Mouse (Mus musculus) bone marrow macrophage, adult 2 months (primary cell): ENCODE data around the gene Suco. TPM values are rescaled to one million over a fixed set of nuclear protein-coding genes. Genes with fewer than 3 reads are reported as not detected.

Experiments used
- H3K27ac ChIP-seq: 2 replicates; pipeline ENCODE4 v1.5.1; 2012; ENCODE audit warnings: low read depth, low read length; ENCODE audit not compliant: insufficient read depth
- H3K4me1 ChIP-seq: 2 replicates; pipeline ENCODE4 v1.6.1; 2012; ENCODE audit warnings: low read length; ENCODE audit not compliant: control insufficient read depth, insufficient read depth
- H3K4me3 ChIP-seq: 2 replicates; pipeline ENCODE4 v1.5.1; 2012; ENCODE audit warnings: mild to moderate bottlenecking, low read length, moderate library complexity; ENCODE audit not compliant: insufficient read depth
- CTCF ChIP-seq: IDR thresholded peaks from 2 replicates; pipeline ENCODE4 v1.5.1; 2012; ENCODE audit warnings: low read depth, mild to moderate bottlenecking, low read length, moderate library complexity
- POLR2A ChIP-seq: IDR thresholded peaks from 2 replicates; pipeline ENCODE4 v1.6.1; 2012; ENCODE audit warnings: mild to moderate bottlenecking, low read depth, low read length, borderline replicate concordance
- polyA plus RNA-seq: library from polyadenylated mRNA; stranded (reverse); fragments of >200 nt; gene quantifications from 2 replicates; pipeline ENCODE4 v1.2.4, GENCODE M21; 2012; ENCODE audit not compliant: missing spikeins, insufficient read depth, insufficient read length

Gene Suco
- polyA plus RNA-seq, 1 experiment: 20.1 TPM

DNA sequence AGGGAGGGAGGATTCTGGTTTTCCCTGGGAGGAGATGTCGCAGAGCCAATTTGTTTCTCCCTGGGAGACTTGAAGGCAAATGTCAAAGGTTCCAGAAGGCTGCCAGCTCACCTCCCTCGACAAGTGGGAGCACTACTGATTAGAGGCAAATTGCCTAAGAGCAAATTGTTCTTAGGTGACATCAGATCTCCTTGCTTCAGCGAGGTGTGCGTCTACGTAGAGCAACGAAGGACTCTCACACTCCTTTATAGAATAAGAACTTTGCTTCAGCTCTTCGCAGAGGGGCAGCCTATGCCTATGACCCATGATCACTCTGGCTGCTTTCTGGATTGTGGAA is 37.1 kb upstream of the Suco start:
- Histone ChIP-seq H3K4me3 (no peak overlapping the region), H3K4me1 (no peaks in the 10 kb centered on the region), H3K27ac (no peak overlapping the region)
- TF ChIP-seq POLR2A: no peak
- no peak for TF ChIP-seq CTCF

DNA sequence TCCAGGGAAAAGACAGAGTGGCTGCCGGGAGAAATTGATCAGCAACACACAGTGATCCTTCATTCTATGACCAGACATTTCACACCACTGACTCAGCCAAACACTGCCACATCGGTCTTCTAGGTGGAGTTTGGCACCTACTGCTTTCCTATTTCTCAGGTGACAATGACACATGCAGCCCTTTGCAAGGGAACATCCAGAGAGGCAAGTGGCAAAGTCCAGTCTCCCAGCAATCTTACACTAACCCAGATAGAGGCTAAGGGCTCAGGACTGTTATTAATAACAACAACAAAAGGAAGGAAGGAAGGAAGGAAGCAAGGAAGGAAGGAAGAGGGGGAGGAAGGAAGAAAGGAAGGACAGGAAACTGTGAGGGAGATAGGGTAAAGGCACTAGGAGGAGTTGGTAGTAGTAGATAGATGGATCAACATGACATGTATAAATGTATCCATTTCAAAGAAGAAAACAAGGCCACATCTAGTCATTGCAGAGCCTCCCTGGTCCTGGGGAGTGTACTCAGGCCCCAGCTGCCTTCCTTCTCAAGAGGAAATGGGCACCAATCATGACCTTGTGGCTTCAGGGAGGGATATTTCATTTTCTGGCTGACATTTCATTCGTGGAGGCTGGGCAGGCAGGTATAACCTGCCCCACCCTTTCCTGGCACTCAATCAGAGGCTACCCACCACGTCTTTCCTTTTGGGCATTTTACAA is 36.6 kb upstream of the Suco start:
- no peak for TF ChIP-seq CTCF
- no peak for TF ChIP-seq POLR2A
- H3K4me1 ChIP-seq: no peaks in the 10 kb centered on the region
- H3K4me3 ChIP-seq: no peak overlapping the region
- H3K27ac ChIP-seq: no peak overlapping the region

DNA sequence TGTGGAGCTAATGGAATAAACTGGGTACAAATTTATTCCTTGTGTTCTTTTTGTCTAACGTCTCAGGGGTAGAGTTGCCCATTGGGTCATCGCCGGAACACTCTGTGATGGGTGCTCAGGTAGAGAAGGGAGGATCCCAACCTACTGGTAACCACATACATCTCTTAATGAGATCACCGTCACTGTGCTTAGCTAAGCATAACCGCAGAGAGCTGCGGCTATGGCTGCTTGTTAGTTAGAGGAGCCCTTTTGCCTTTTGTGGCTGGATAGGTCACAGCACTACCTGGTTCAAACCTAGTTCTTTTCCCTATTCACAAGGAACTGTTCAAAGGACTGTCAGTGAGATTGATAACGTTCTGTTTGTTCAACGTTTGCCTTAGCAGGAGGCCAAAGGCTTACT is 32.6 kb upstream of the Suco start:
- H3K4me3 ChIP-seq: no peak overlapping the region
- H3K4me1 ChIP-seq: no peaks in the 10 kb centered on the region
- H3K27ac ChIP-seq: no peak overlapping the region
- TF ChIP-seq POLR2A (no peak), CTCF (no peak)

DNA sequence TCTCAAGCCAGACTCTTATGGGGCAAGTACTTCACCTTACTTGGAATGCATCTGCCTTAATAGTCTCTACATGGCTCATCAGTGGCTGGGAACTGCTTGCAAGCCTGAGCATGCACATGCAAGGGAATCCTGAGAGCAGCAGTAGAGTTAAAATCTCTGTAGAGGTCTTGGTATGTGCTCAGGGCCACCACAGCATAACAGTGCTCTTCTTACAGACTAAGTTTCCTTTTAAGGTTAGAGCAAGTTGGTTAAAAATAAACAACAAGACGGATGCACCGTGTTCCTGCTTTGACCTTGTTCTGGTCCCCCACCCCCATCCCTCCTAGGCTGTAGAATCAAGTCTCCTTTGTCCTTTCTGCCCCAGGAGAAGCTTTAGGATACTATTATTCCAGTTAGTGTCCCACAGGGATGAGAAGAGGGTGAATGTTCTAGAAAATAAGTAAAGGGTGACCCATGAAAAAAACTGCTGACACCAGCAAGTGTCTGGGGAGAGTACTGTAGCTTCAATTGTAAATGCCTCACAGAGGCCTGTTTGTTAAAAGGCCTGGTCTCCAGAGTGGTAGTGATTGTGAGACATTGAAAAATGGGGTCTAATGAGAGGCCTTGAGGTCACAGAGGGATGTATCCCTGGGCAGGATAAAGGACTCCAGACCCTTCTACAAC is 31.4 kb upstream of the Suco start:
- no peak overlapping the region for H3K4me3 ChIP-seq
- no peak overlapping the region for H3K27ac ChIP-seq
- TF ChIP-seq POLR2A (no peak), CTCF (no peak)
- H3K4me1 ChIP-seq: no peaks in the 10 kb centered on the region

DNA sequence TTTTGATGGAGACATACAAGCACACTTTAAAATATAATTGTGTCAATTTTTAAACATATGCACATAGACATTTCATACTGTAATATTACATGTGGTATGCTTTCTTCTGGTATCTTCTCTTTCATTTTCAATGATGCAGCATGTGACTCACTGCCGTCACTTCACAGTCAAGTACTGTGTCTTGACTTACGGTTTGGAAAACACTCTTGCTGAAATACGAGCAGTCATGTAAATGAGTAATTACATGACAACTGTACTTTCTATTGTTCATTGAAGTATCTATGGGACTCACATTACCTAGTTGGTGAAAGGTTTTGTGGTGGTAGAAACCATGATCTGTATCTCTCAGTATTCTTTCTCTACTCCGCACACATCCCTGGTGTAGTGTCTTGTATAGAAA is 30.6 kb upstream of the Suco start:
- TF ChIP-seq CTCF (no peak), POLR2A (no peak)

DNA sequence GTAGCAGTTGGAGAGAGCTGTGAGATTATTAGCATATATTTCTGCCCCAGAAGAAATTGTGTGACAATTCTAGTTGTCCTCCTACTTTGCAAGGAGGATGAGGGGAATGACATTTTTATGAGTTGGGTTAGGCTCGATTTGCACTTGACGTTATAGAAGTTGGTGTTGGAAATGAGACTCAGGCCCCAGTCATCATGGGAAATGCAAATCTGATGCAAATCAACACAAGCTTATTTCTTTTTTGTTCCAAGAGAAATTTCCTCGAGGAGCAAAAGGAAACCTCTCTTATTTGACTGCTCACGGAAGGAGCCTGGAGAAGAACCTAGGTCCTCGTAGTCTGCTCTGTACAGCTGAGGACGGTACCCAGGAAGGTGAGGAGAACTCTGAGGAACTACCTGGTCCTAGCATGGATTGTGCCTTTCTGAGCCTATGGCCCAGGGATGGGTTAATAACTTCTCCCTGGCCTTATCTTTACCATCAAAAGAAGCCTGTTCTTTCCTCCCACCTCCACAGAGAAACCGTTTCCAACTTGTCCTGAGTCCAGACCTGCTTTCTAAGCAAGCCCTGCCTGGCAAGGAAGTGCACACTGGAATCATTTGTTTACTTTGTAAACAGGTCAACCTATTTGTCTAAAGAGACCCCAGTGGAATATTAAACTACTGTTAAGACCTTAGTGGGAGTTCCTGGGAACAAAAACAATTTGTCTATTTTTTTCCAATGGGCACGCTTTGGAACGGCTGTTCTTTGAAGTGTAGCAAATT is 26.4 kb upstream of the Suco start:
- TF ChIP-seq POLR2A (no peak), CTCF (no peak)
- Histone ChIP-seq H3K4me3 (no peak overlapping the region), H3K4me1 (no peaks in the 10 kb centered on the region), H3K27ac (no peak overlapping the region)

More for the DNA sequence above, 30.6 kb upstream of the Suco start:
- no peaks in the 10 kb centered on the region for H3K4me1 ChIP-seq
- no peak overlapping the region for H3K27ac ChIP-seq
- no peak overlapping the region for H3K4me3 ChIP-seq

DNA sequence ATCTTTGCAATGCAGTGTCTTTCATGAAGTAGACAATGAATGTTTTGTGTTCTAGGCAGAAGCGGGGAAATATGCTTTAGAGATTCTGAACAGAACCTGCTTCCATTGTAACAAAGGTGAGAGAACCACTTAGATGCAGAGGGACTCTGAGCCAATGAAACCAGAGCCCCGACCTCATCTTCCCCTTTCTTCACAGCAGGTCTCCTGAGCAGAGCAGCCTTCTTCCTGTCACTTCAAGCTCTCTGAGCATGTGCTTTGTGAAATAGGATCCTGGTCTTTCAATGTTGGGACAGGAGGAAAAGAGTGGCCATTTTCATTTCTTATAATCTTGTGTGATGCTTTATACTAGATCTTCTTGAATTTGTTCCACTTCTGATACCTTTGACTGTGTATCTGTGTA is 23.6 kb upstream of the Suco start:
- H3K4me1 ChIP-seq: peaks cover 14% of the 10 kb centered on the region
- no peak for TF ChIP-seq CTCF
- TF ChIP-seq POLR2A: no peak
- H3K27ac ChIP-seq: no peak overlapping the region
- H3K4me3 ChIP-seq: no peak overlapping the region

DNA sequence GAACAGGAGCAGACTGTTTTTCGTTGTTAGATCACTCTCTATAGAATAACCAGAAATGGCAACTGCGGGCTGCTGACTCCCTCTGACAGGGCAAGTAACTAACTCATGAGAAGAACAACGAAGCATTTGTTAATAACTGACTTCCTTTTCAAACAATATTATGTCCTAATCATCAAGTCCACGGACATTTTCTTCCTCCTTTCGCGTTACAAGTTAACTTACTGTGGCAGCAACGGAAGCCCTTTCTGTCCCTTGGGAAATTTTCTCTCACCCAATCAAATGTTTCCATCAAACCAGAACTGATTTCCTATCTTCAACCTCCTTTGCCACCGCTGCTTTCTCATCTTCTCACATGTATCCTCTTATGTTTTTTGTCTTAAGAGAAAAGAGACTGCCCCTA is 20.8 kb upstream of the Suco start:
- Histone ChIP-seq H3K4me3 (no peak overlapping the region), H3K27ac (no peak overlapping the region), H3K4me1 (peaks cover 17% of the 10 kb centered on the region)
- no peak for TF ChIP-seq CTCF
- no peak for TF ChIP-seq POLR2A

DNA sequence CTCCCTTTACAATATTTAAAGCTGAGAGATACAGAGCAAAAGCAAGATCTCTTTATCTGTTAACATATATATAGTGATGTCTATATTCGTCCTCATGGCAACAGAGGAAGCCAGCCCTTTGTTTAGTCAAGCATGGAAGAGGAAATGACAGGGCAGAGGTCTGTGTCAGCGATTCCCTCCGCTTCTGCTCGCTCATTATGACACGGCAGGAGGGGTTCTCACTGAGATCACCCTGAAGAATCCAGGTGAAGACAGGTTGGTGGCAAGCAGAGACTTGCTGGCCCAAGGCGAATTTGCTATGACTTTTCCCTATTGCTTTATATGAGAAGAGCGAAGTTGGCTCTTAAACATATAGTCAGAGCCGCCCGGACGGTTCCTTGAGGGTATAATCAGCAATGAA is 19.6 kb upstream of the Suco start:
- TF ChIP-seq POLR2A (no peak), CTCF (no peak)
- H3K4me1 ChIP-seq: peaks cover 17% of the 10 kb centered on the region
- no peak overlapping the region for H3K27ac ChIP-seq
- no peak overlapping the region for H3K4me3 ChIP-seq

DNA sequence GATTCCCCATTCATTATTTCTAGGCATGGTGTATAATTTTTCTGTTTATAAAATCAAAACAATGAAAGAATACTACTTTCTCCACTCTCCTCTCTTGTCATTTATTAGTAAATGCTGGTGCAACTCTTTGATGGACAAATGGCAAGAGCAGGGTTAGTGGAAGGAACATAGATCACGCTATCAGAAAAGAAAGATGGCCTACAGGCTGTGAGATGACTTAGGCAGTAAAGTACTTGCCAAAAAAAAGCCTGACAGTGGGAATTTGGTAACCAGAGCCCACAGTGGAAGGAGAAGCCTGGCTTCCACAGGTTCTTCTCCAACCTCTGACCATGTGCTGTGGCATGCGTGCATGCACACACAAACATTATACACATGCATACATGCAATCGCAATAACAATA is 18.5 kb upstream of the Suco start:
- H3K4me1 ChIP-seq: peaks cover 17% of the 10 kb centered on the region
- no peak overlapping the region for H3K27ac ChIP-seq
- no peak overlapping the region for H3K4me3 ChIP-seq
- TF ChIP-seq CTCF (no peak), POLR2A (no peak)
